Mouse (Mus musculus) heart, postnatal 14 days (tissue): ENCODE measurements around the gene Wwox. TPM values are rescaled to one million over a fixed set of nuclear protein-coding genes. Genes with fewer than 3 reads are reported as not detected.

Experiments used
- DNase-seq, 2 experiments: peaks; one replicate each; pipeline ENCODE4 v3.0.0; 2021 to 2022
- intact Hi-C: fragments of 180-260 bp; cut with DNase I; formaldehyde crosslinking; loops from one replicate; pipeline ENCODE4 v1.15.1; 2025
- total RNA-seq, 2 experiments: library from RNA; stranded (reverse); gene quantifications; 2 replicates each; pipeline ENCODE4 v1.2.3; 2021

The Wwox gene
- total RNA-seq, 2 experiments from 2014 or later = 5.6 to 6.5 TPM

- intact Hi-C loops = loop anchor here (5.0 to 10.0 kb wide), 2 partner anchors 521 to 732 kb away; partner anchors contain the start of gene Maf
- peak; percentile 13 to 15 for DNase-seq
These were observed 533.6 kb downstream of the Wwox start for GRCm38 (mm10) chr8:114973002-114973461.

- intact Hi-C loops = loop anchor here (5.0 to 10.0 kb wide), 2 partner anchors 522 to 730 kb away; partner anchors contain the start of gene Maf
- no peak for DNase-seq
These were observed 535.0 kb downstream of the Wwox start for GRCm38 (mm10) chr8:114974336-114974950.

DNA sequence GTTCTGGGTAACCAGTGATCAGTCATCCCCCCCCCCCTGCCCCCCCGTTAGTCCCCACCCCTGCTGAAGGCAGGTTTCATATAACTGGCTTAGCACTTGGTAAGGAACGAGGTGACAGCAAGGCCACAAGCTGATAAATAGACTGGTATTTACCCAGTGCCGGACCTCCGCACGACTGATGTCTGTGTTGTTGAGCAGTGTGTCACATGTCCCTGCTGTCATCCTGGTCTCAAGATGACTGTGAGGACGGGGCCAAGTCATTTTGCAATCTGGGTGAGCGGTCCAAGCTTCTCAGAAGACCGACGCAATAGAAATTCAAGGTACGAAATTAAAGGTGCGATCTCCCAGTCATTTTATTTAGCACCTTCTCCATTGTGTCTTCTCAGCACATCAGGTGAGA is 538.3 kb downstream of the Wwox start:
- no peak for DNase-seq
- intact Hi-C loops = loop anchor here (10.0 kb wide), 1 partner anchor 727 kb away; the partner anchor contains the start of gene Maf

DNA sequence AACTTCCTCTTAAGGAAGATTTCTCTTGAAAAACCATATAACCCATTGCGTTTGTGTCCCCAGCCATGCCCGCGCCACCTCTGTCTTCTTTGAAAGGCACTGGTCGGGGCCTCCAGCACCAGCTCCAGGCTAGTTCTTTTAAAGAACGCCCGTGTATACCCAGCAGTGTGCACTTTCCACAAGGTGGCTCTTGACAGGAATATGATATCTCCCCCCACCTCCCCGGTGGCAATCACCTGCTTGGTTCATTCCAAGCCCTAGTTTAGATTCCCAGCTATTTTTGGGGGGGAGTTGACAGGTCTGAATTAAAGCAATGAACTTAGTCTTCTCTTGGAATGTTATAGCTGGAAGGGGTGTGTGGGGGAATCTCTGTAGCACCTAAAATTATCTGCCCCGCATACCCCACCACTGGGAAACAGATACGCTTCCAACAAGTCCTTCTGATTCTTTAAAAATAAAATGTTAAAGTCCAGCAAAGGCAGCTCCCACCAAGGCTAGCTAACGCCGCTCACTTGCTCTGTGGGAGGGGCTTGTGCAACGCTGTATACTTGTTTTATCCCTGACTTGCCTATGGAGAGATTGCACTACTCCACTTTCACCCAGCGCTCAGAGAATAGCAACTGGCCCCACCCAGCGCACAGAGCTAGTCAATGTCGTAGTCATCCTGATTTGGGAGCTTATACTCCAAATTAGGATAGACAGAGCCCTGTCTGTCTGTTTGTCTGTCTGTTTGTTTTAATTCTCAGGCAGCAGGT is 538.9 kb downstream of the Wwox start:
- intact Hi-C loops = loop anchor here (10.0 kb wide), 1 partner anchor 726 kb away; the partner anchor contains the start of gene Maf
- DNase-seq = no peak

DNA sequence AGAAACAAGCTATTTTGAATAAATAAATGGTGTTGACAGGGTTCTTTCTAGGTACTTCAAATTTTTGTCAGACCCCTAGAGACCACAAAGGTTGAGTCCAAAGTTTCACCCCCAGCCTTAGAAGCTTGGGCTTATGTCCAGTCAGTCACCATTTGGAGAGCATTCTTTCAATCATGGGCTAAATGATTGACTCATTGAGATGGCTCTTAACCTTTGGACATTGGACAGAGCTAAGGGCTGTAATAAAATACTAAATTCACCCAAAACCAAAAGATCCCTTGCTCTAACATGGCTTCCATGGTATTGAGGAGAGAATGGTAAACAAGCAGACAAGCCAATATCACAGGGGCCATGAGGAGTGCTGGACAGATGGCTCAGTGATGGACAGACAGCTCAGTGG is 540.2 kb downstream of the Wwox start:
- DNase-seq = no peak
- intact Hi-C loops = loop anchor here (10.0 kb wide), 1 partner anchor 725 kb away; the partner anchor contains the start of gene Maf

- intact Hi-C loops = no loop called here
- DNase-seq = peak in 1 of 2 experiments; percentile 14
These were observed 543.3 kb downstream of the Wwox start for GRCm38 (mm10) chr8:114982762-114983161.

DNA sequence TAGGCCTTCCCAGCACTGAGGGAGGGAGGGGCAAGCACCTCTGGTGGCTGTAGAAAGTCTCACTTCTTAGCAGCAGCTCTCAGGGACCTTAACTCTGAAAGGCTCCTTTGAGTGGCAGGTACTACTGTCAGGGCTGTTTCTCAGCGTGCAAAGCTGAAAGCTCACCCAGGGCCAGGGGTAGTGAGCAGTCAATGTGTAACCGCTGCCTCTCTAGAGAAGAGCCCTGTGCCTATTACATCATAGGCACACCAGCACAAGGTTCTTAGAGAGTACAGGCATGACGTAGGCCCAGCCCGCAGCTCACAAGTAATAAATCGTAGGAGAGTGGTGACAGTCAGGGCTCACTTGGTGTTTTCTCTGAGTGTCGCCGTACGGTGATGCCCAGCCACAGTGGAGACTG is 545.0 kb downstream of the Wwox start:
- no peak for DNase-seq
- intact Hi-C loops = no loop called here

GRCm38 (mm10) chr8:114985996-114986395 is 546.5 kb downstream of the Wwox start:
- DNase-seq = no peak
- intact Hi-C loops = no loop called here

- intact Hi-C loops = no loop called here
These were observed 547.5 kb downstream of the Wwox start for GRCm38 (mm10) chr8:114986971-114987370.

DNA sequence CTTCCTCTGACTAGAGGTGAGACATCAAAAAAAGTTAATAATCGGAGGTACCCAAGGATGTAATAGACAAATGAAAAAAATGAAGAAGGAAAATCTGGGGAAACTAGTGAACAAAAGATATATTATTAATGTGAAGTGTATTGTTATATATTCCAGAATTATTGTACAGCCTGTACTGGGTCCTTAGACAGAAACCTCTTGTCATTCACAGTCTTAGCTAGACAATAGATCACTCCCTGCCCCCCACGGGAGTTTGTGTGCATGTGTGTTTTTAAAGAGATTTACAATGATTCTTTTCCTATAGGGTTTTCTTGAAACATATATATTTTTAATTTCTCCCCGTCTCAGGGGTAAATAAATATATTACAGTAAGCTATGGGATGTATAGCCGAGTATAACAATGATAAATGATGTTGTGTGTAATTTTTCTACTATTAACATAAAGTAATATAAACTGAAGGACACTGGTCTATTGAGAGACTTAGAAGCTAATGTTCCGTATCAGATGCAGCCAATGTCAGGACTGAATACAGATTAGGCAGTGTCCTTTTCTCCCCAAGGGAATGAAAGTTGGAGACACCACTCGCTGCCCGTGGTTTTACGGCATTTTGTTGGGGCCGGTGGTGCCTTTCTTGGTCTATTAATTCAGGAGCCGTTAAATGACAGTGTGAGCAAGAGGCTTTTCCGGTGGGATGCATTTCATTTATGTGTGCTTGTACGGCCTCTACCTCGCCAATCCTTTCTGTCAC is 551.6 kb downstream of the Wwox start:
- intact Hi-C loops = no loop called here

More at GRCm38 (mm10) chr8:114986971-114987370, 547.5 kb downstream of the Wwox start:
- DNase-seq = no peak

GRCm38 (mm10) chr8:115000736-115001135 is 561.3 kb downstream of the Wwox start:
- no peak for DNase-seq
- intact Hi-C loops = no loop called here

More for the DNA sequence above, 551.6 kb downstream of the Wwox start:
- no peak for DNase-seq

GRCm38 (mm10) chr8:115005021-115005420 is 565.6 kb downstream of the Wwox start:
- intact Hi-C loops = no loop called here

GRCm38 (mm10) chr8:115006561-115006960 is 567.1 kb downstream of the Wwox start:
- DNase-seq = no peak
- intact Hi-C loops = no loop called here

More at GRCm38 (mm10) chr8:115005021-115005420, 565.6 kb downstream of the Wwox start:
- no peak for DNase-seq

GRCm38 (mm10) chr8:115007280-115007679 is 567.8 kb downstream of the Wwox start:
- no peak for DNase-seq
- intact Hi-C loops = no loop called here

GRCm38 (mm10) chr8:115008624-115009620 is 569.5 kb downstream of the Wwox start:
- intact Hi-C loops = no loop called here

DNA sequence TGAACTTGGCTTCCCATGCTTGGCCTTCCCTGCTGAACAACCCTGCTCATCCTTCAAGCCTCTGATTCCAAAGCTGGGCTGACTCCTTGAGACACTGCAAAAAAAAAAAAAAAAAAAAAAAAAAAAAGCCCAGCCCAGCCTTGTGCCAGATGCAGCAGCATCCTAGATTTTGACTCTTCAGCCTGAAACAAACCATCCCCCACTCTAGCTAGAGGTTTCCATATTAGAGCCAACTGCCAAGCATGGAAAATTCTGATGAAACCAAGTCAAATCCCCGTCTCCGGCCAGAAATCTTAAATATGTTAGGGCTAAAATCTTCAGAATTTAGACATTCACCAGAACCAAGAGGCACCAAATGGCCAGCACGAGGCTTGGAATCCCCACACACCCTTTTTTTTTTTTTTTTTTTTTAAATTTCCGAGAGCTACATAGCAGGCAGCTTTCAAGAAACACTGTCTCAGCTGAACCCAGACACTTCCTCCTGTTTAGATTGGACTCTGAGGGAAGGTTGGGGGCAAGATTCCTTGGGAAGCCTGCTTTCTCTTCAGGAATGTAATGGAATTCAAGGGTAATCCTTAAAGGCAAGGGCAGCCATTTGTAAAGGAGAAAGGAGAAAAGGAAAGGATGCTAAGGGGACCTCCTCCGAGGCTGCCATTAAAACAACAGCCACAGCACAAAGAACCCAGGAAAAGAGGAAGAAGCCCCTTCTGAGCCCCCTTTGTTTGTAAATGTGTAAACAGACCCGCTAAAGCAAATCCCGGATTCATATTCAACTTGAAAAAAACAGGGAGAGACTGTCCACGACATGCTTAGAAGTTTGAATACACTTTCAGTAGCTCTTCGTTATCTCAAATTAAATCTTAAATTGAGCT is 570.7 kb downstream of the Wwox start:
- intact Hi-C loops = no loop called here
- no peak for DNase-seq

More at GRCm38 (mm10) chr8:115008624-115009620, 569.5 kb downstream of the Wwox start:
- DNase-seq = peak in 1 of 2 experiments; percentile 10

DNA sequence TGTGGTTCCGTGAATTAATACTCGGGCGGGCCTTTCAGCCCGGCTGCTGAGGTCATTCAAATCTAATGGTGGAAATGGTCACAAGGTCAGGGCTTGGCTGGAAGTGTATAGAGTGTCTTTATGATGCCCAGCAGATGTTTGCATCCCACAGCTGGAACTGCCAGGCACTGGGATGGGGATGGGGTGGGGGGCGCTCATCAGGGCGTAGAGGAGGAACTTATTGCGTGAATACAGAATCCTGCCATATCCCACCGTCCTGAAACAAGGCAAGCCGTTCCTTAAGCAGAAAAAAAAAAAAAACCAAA is 571.3 kb downstream of the Wwox start:
- intact Hi-C loops = no loop called here

DNA sequence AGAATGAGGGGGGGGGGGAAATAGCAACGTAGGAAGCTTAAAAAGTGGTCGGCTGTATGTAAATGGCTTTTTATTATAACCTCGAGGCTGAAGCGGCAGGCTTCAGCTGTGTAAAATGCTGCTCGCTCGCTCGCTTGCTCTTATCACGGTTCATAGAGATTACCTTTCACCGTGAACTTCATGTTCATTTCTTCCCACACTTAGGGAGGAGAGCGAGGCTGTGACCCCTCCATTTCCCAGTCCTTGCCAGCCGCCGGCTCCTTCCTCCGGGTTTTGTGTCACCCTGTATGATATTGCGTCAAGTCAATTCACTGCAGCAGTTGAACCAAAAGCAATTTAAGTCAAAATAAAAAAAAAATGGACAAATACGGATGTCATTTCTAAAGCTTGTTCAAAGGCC is 580.2 kb downstream of the Wwox start:
- DNase-seq = no peak

More for the DNA sequence above, 571.3 kb downstream of the Wwox start:
- no peak for DNase-seq

DNA sequence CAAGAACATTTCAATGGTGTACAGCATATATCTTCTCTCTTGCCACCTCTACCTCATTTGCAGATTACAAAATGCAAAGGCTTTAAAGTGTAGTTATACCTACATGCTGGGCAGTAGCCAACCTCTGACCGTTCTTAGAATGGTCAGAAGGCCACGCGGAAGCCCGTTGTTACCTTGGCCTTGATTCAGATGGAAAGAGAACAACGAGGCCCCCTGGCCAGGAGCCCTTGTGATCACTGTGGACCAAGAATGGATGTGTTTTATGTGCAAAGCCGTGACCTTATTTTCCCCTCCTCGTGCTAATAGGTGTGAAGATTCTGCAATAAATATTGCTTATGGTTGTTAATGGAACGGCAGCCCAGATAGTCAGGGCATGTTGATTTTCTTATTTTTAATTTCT is 582.3 kb downstream of the Wwox start:
- intact Hi-C loops = no loop called here
- no peak for DNase-seq

More for the DNA sequence above, 580.2 kb downstream of the Wwox start:
- intact Hi-C loops = no loop called here
